Mouse (Mus musculus): ENCODE data around the gene Itpripl2.

Itpripl2 gene

DNA sequence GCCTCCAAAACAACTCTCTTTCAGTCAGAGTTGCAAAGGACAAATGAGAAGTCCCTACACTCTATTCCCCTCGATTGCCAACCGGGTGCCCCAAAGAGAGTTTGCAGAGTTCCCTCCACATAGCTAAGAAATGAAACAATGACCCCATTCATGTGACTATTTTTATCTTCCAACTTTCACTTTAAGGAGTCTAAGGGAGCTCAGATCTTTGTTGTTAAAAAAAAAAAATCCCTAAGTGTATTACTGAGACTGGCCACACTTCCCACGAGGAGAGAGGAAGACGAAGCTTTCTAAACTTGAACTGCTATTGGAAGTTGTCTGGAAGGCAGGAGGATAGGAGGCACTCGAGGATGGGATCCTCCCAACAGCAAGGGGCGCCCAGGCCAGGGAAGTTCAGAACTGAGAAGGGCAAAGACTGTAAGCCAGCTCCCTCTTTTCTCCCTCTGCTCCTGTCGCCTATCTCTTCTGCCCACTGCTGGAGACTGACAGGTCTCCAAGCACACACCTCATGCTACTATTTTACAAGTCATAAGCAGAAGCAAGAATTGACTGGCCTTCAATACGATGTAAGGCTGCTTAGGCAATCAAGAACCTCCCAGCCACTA is 3.6 kb downstream of the Itpripl2 start:
- DNase-seq (ENCODE audit: low read depth, low spot score): no peak

DNA sequence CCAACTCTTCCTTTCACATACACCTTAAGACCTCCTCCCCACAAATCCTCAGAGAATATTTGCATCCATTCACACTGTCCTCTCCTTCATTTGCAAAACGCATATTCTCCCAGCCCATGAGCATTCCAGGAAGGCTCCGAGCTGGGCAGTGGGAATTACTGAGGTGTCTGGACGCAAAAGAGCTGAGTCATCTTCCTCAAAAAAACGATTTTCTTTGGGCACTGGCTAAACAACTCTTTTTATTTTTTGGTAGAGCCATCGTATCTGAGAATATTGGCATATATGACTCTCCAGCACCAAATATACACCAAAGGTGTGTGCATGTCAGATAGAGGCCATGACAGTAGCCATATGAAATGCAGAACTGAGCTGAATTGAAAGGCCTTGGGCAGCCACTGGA is 4.9 kb downstream of the Itpripl2 start:
- DNase-seq (ENCODE audit: low read depth, low spot score): no peak

- no peak for DNase-seq (ENCODE audit: low read depth, low spot score)
These were observed 7.8 kb downstream of the Itpripl2 start for GRCm38 (mm10) chr7:118483996-118484395.

DNA sequence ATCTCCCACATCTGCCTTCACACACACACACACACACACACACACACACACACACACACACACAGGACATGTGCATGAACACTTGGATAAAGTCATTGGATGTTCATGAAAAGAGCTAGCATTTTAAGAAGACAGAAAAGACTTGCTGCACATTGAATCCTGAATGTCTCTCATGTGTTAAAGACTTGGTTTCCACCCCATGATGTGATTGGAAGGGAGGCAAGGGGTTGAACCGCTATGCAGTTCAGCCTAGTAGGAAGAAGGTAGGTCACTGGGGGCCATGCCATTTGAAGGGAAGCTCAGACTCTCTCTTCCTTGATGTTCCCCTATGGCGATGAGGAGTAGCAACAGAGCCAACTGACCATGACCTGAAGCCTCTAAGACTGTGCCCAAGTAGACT is 9.8 kb downstream of the Itpripl2 start:
- DNase-seq (ENCODE audit: low read depth, low spot score): no peak

DNA sequence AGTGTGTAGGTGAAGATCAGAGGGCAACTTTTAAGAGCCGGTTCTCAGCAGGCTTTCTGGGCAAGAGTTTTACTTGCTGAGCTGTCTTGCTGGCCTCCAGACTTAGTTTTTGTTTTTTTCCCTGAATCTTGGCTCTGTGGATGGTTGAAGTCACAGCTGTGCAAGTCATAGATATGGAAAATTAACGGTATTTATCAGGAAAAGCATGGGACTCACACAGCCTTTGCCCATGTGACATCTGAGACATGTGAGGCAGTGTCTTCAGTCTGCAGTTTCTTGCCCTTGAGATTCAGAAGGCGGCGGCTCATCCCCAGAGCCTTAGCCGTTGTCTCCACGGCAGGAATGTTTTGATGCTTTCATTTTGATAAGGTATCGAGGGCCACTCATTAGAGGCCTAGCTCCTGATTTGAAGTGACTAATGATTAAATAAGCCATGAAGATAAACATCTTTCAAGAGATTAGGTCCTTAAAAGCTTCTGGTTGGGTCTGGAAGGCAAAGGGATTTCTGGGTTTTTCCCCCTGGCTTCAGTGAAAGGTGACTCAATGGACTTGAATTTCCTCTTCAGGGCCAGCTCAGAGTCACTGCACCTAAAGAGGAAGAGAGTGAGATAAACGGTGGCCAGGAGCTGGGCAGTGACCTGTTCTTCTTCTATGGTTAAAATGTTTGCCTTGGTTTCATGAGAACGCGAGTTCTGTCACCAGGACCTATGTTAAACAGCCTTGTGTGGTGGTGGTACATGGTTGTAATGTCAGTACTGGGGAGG is 10.5 kb downstream of the Itpripl2 start:
- no peak for DNase-seq (ENCODE audit: low read depth, low spot score)

DNA sequence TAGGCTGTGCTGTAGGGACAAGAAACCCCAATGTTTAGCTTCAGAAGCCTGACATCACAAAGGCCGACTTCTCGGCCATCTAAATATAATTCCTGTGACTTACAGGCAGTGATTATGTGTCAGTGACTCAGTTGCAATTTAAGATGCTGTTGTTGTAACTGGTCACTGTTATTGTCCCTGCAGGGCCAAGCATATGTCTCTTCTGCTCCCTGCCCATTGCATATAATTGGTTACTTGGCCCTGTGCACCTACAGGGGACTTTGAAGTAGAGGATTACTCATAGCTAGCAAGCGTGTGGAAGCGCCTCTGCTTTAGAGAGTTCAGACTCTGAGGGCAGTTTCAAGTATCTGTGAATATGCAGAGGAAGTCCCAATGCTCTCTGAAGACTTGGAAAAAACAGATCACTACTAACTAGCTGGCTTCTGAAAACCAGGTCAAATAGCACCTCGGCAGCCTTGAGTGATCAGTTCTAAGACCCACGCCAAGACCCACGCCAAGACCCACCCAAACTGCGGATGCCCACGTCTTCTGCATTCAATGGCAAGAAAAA is 11.5 kb downstream of the Itpripl2 start:
- no peak for DNase-seq (ENCODE audit: low read depth, low spot score)

- DNase-seq (ENCODE audit: low read depth, low spot score): no peak
These were observed 12.9 kb downstream of the Itpripl2 start for GRCm38 (mm10) chr7:118478835-118479312.

DNA sequence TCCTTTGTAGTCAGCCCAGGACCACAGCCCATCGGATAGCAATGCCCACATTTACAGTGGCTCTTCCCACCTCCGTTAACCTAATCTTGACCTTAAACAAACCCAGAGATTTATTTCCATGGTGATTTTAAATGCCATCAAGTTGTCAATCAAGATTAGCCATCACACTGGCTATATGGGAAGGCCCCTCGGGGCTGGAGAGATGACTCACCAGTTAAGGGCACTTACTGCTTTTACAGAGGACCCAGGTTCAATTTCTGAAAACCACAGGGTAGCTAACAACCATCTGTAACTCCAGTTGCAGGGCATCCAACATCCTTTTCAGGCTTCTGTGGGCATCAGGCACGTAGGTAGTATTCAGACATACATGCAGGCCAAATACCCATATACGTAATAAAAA is 15.3 kb downstream of the Itpripl2 start:
- DNase-seq (ENCODE audit: low read depth, low spot score): no peak

- DNase-seq (ENCODE audit: low read depth, low spot score): no peak
These were observed 16.6 kb downstream of the Itpripl2 start for GRCm38 (mm10) chr7:118475008-118475705.

DNA sequence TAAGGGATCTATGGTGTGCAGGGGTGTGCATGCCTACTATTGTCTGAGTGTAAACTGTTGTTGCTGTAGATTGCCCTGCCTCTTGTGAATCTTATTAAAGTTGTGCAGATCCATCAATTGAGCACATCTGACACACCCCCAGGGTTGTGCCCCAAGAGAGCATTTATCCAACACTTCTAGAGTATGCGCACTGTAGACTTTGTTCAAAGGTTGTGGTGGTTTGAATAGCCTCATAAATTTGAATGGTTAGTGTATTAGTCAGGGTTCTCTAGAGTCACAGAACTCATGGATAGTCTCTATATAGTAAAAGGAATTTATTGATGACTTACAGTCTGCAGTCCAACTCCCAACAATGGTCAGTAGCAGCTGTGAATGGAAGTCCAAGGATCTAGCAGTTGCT is 18.9 kb downstream of the Itpripl2 start:
- no peak for DNase-seq (ENCODE audit: low read depth, low spot score)

- no peak for DNase-seq (ENCODE audit: low read depth, low spot score)
These were observed 23.7 kb downstream of the Itpripl2 start for GRCm38 (mm10) chr7:118468060-118468459.

DNA sequence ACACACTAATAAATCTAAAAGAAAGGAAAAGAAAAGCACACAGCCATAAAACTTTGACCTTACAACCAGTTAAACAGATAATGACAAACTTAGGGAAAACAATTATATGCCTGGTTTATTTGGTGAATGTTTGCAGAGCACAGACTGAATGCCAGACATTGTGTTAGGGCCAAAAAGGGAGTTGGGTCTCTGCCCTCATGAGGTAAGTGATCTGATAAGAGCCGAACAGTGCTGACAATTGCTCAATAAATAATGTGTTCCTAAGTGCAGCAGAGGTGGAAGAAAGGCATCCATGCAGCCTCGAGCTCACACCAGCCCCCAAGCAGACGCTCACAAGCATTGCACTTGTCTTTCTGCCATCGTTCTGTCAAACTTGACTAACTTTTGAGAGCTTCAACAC is 27.3 kb downstream of the Itpripl2 start:
- DNase-seq (ENCODE audit: low read depth, low spot score): no peak

DNA sequence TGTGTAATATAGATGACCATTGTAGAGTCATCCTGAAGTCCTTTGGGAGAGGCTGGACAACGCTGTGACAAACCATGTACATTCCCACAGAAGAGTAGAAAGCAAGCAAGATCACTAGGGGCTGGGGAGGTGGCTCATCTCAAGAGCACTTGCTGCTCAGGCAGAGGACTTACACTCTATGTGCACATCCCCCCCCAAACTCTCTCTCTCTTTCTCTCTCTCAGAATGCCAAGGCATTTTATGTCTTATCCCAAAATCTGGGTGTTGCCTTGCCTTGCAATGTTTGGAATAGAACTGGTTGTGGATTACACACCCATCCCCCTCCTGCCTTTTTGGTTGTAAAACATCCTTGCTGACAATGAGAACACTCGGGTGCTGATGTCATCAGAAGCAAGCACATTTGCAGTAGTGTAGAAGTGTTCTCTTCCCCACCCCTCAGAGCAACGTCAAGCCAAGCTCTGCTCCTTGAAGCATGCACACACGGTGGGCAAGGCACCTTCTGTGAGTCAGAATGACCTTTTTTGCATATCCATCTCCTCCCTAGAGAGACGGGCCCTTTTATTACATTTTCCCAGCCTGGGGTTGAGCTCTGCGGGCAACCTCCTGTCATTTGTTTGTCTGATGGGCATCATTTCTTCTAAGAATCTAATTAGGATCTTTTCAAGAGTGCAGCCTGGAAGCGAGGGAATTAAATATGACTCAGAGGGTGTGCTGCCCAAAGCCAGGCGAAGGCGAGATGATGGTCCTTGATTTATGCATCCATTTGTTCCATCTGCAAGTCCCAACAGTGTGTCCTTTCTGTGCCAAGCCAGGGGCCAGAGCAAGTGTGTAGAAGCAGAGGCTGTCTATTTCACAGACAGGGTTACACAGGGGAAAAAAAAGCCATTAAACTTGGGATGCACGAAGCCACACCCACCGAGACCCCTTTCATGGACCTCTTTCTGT is 28.7 kb downstream of the Itpripl2 start:
- no peak for DNase-seq (ENCODE audit: low read depth, low spot score)

DNA sequence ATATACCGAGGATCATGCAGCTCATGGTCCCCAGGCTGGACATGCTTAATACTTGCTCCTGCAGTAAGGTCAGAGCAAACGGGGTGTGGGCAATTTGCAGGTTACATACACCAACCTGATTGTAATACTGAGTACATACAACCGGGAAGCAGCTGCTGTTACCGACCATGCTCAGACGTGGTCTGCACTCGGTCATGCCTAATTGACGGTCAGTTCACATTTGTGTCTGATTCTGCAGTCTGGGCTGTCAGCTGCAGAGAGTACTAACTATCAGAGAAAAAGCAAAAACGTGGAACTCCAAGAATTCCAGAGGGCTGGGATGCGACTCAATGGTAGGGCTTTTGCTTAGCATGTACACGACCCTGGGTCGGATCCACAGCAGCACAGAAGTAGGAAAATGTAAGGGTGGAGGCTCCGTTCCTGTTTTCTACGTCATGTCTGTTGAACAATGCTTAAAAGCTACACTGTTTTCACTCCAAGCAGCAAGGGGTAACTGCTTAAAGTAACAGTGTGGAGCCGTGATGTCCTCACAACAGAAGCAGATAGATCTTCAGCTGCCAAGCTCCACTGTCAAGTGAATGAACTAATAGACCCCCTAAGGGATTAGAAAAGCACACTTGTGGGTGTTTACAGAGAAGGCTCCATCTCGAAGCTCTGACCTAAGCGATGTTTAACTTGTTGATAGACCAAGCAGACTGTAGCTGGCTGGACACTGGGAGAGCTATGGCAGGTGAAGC is 30.2 kb downstream of the Itpripl2 start:
- DNase-seq (ENCODE audit: low read depth, low spot score): no peak

DNA sequence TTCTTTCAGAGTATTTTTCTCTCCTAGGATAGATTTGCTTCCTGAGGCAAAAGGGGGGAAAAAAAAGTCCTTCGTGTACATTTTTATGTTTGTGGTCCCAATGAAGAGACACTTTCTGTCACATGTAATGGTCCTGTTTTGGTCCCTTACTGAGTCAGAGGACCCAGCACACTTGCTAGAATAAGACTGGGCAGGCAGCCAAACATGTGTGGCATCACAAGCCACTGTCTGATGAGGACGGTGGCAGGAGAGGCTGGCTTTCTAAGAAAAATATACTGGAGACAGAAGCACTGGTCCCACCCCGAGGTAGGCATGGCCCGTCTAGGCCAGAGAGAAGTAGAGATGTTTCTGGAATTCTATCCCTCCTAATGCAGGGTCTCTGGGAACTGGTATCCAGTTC is 38.1 kb downstream of the Itpripl2 start:
- DNase-seq (ENCODE audit: low read depth, low spot score): no peak

GRCm38 (mm10) chr7:118452940-118453339 is 38.8 kb downstream of the Itpripl2 start:
- DNase-seq (ENCODE audit: low read depth, low spot score): no peak

DNA sequence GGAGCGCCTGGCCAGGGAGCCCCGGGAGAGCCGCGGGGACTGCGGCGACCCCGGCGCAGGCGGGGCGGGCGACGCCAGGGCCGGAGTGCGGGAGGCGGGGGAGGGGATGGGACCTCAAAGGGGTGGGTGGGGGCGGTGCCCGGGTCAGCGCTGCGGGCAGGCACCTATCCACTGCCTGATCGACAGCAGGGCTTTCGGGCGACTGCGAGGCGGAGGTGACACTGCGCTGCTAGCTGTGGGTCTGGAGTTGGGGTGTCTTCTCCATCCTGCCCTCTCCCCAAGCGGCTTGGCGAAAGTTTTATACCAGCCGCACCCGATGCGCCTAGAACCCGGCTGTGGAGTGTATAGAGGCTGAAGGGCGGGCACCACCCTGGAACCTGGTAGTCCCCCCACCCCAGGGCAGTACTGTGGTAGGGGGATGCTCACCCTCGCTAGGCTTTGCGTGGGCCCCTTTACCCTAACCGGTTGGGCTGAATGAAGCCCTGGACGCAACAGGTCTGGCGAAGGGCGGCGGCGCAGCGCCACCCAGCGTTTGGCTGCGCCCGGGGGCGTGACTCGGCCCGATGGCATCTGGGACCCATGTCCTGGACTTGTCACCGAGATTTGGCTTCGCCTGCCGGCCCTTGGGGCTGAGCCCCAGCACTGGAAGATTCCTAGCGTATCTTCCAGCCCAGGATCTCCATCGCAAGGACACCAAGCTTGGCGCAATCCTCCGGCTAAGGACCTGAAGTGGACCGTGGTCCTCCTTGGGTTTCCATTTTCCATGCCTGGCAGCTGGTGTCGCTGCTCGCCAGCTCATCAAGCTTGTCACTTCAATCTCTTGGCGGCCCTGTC is 43.4 kb downstream of the Itpripl2 start, which contains the start of gene Syt17:
Syt17 (minus strand) TSS at position 89 of the 834 bp plus-strand sequence.
- DNase-seq (ENCODE audit: low read depth, low spot score): no peak

DNA sequence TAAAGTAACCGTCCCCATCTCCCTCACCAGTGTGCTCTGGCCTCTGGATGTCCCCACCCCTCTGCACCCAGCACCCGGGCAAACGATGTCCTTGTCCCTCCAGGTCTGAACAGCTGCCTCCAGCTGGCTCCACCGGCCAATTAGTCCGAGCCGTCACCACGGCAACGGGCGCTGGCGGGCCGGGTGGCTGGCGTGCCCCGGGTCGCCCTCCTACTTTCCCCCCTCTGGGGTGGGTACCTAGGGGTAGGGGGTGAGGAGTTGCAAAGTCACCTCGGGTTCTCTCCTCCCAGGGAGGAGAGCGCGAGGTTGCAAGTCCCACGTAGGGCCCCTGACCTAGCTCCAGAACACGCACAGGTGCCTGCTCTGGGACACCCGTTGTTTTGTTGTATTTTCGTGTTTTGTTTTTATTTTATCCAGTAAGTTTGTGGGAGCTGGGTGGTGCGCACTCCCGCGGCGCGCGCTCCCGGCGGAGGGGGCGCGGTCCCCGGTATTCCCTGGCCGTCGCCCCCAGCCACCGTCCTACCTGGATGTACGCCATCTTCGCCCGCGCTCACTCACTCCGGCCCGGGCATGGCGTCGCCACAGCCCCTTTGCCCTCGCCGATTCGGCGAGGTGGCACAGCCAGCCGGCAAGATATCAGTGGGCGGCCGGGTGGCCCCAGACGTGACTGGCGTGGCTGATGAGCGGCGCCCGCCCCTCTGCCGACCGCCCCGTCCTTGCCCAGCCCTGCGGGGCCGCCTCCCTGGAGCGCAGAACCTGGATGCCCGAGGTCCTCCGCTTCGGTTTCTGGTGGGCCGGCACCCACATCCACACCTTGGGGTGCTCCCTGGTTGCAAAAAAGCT is 44.3 kb downstream of the Itpripl2 start:
- no peak for DNase-seq (ENCODE audit: low read depth, low spot score)

Measured in retina, adult 2 months (tissue).